Mouse (Mus musculus) adrenal gland (tissue): ENCODE measurements around the gene Auts2.

Source experiments
- intact Hi-C: fragments of 180-260 bp; cut with DNase I; formaldehyde crosslinking; loops from one replicate; pipeline ENCODE4 v1.15.1; 2025

The Auts2 gene

GRCm38 (mm10) chr5:132329171-132329936 lies 213.8 kb downstream of the Auts2 start:
- intact Hi-C loops = no loop called here

- intact Hi-C loops = no loop called here
Observed at GRCm38 (mm10) chr5:132324246-132324883, 218.8 kb downstream of the Auts2 start.

- intact Hi-C loops = no loop called here
Observed at GRCm38 (mm10) chr5:132323608-132324007, 219.5 kb downstream of the Auts2 start.

GRCm38 (mm10) chr5:132322971-132323370 lies 220.2 kb downstream of the Auts2 start:
- intact Hi-C loops = no loop called here

GRCm38 (mm10) chr5:132318026-132318765 lies 224.9 kb downstream of the Auts2 start:
- intact Hi-C loops = no loop called here

- intact Hi-C loops = no loop called here
Observed at GRCm38 (mm10) chr5:132316897-132317296, 226.2 kb downstream of the Auts2 start.

GRCm38 (mm10) chr5:132314300-132314699 lies 228.8 kb downstream of the Auts2 start:
- intact Hi-C loops = no loop called here

GRCm38 (mm10) chr5:132307000-132307399 lies 236.1 kb downstream of the Auts2 start:
- intact Hi-C loops = no loop called here

- intact Hi-C loops = no loop called here
Observed at GRCm38 (mm10) chr5:132305354-132305934, 237.7 kb downstream of the Auts2 start.

GRCm38 (mm10) chr5:132302778-132303177 lies 240.4 kb downstream of the Auts2 start:
- intact Hi-C loops = no loop called here

- intact Hi-C loops = no loop called here
Observed at GRCm38 (mm10) chr5:132300794-132301193, 242.3 kb downstream of the Auts2 start.

GRCm38 (mm10) chr5:132299716-132300115 lies 243.4 kb downstream of the Auts2 start:
- intact Hi-C loops = no loop called here

GRCm38 (mm10) chr5:132298996-132299395 lies 244.1 kb downstream of the Auts2 start:
- intact Hi-C loops = no loop called here

GRCm38 (mm10) chr5:132297309-132297708 lies 245.8 kb downstream of the Auts2 start:
- intact Hi-C loops = no loop called here

- intact Hi-C loops = no loop called here
Observed at GRCm38 (mm10) chr5:132294469-132294868, 248.7 kb downstream of the Auts2 start.

GRCm38 (mm10) chr5:132292932-132293331 lies 250.2 kb downstream of the Auts2 start:
- intact Hi-C loops = no loop called here

GRCm38 (mm10) chr5:132290606-132291535 lies 252.3 kb downstream of the Auts2 start:
- intact Hi-C loops = no loop called here

- intact Hi-C loops = no loop called here
Observed at GRCm38 (mm10) chr5:132283741-132284140, 259.4 kb downstream of the Auts2 start.

- intact Hi-C loops = no loop called here
Observed at GRCm38 (mm10) chr5:132274098-132274898, 268.8 kb downstream of the Auts2 start.

- intact Hi-C loops = no loop called here
Observed at GRCm38 (mm10) chr5:132272132-132272531, 271.0 kb downstream of the Auts2 start.
